Mouse (Mus musculus): ENCODE measurements at regions not wholly inside any gene's neighbourhood (a gene's known extent, or its start where the extent isn't known, plus 50 kb on each side); places are given as distances from the start of the nearest gene placed in this dataset.
"Not testable (repeated sequence)": the region's sequence is repeated elsewhere in the genome, so short reads cannot be mapped to it uniquely, and the experiment has no call there.

DNA sequence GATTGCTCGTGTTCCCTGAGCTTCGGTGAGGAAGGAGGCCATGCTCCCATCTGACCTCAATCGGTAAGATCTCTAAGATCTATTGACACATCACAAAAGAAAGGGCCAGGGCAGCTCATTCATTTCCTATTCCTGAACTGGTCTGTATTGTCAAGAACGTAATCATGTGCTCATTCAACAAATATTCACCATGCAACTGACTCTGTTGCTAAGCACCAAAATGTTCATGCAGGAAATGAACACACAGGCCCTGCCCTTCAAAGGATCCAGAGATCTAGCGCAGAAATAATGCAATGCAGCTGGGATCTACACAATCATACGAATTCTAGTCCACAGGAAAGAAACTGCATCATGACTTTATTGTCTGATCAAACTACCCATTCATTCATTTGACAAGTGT is 413.3 kb downstream of the Lrig3 start:
- no peak for DNase-seq (ENCODE audit: low spot score in 2 of 2)

DNA sequence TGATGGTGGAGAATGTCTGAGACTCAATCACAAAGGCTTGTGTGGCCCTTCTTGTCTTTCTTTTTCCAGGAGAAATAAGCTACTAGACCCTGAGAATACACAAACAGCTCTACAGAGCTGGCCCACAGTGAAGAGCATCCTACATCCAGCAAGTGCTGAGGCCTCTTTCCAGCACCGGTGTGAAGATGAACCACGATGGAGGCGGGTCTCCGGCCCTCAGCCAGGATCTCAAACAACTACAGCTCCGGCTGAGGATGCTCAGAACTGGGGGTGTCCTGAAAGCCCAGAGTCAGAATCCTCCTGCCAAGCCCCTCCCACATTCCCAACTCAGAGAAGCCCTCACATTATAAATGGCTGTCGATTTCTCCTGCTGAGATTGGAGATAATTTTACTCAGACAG is 407.9 kb downstream of the Lrig3 start:
- no peak for DNase-seq (ENCODE audit: low spot score in 2 of 2)

DNA sequence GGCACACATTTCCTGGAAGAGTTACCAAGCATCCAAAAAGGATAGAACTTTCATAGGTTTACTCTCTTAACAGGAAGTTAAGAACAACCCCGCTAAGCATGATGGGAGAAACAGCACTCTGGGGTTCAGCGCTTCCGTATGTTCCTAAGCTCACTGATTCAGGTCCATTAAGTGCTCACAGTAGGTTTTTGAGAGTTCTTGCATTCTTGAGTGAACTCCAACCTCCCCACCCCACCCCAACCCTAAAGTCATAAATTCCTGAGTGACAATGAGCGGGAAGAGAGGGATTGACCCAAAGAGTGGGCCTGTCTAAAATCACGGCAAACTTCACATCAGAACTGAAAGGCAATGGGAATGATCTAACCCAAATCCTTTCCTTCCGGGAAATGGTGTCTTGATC is 405.9 kb downstream of the Lrig3 start:
- no peak for DNase-seq (ENCODE audit: low spot score in 2 of 2)

DNA sequence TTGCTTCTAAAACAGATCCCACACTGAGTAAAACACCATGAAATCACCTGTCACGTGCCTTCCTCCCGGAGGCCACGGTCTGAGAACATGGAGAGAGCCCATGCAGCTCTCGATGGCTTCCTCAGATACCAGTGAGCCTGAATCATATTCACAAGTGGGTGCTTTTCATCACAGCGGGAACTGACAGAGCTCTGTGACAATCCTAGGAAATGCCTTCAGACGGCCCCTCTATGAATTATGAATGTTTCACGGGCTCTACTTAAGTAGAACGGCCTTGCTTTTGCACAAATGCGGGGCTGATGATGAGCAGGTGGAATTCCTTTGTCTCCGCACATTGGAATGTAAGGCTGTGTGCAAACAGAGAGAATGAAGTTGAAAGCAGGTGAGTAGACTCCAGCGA is 383.1 kb downstream of the Lrig3 start:
- DNase-seq (ENCODE audit: low spot score in 2 of 2) = no peak

DNA sequence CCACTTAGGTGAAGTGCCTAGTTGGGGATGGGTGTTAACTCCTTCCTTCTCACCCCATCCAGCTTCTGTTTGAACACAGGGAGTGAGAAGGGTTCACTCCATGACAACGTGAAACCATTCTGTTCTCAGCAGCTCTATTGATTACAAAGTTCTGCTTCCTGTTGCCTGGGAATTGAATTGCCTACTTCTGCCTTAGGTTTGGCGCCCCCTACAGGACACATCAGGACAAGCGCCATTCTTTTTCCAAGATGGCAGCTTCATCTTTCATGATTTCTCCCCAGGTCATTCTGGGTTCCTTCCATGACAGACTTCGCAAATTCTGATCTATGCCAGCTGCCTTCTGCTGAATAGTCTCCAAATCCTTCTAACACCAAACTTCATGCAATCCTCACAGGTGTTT is 371.5 kb downstream of the Lrig3 start:
- DNase-seq (ENCODE audit: low spot score in 2 of 2) = no peak

DNA sequence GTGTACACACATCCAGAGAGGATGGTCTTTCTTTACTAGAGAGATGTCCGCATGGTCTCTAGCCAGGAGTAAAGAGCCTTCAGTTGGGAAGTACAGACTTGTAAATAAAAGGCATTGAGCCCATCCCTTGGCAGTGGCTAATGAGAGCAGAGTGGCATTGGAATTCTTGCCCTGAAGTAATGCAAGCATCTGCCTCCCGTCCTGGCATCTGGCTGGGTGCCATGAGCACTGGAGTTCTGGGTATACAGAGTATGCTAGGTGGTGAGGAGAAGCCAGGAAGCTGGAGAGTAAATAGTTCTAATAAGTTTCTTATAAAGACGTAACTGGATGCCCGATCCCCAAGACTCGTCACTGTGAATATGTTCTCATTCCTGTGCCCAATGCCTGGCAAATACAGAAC is 367.8 kb downstream of the Lrig3 start:
- no peak for DNase-seq (ENCODE audit: low spot score in 2 of 2)

DNA sequence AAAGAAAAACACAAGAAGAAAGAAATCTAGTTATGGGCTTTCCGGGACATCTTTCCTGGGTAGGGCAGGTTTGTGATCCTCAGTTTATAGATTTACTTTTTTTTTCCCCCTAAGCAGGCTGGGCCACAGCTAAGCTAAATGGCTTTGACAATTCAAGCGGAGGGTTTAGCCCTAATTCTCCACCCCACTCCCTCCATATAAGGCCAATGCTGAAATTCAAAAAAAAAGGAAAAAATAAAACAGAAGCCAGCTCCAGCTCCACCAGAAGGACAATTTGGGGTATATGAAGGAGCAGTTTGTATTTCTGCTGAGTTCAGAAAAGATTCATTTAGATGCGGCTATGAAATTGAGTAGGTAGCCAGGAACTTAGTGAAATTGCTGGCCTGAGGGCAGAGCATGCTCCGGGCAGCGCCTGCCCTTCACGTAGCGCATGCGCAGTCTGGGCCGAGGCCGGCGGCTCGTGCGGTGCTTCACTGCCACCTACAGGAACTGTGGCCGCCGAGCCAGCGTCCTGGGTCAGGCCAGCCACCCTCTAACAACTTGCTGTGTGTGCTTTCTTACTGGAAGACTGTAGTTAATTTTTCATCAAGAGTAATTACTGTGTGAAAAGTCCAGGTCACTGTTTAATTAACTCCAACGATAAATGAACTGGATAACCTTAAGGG is 364.5 kb downstream of the Lrig3 start:
- peak; percentile 72 to 90 for DNase-seq (ENCODE audit: low spot score in 2 of 2)

DNA sequence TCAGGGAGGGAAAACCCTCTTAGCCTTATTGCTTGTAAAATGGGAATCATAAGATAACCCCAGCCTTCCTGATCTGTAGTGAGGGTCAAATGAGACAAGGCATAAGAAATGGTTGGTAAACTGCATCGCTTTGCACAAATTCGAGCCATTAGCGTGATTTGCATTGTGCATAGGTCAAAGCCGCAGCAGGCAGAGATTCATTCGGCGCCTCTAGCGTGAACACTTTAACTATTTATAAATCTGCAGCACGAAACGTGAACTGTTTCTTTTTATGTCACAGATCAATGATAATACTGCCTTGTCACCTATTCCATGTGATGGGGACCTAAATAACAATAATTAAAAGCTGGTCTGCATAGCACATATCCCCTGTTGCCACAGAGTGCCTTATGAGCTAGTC is 354.9 kb downstream of the Lrig3 start:
- no peak for DNase-seq (ENCODE audit: low spot score in 2 of 2)

DNA sequence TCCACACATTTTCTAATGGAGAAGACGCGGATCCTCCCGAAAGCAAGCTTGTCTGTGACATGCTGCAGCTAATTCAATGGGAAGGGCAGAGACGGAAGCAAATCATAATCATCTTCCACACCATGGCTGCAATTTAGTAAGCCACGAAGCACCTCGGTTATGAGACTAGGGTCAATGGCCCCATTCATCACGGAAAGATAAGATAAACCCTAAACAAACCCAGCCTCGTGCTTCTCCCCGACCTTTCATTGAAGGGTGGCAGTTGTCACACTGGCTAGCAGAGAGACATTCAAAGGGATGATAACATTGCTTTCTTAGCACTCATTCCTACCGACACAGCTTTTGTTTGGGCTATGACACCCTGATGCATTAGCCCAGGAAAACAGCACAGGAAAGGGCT is 353.8 kb downstream of the Lrig3 start:
- no peak for DNase-seq (ENCODE audit: low spot score in 2 of 2)

DNA sequence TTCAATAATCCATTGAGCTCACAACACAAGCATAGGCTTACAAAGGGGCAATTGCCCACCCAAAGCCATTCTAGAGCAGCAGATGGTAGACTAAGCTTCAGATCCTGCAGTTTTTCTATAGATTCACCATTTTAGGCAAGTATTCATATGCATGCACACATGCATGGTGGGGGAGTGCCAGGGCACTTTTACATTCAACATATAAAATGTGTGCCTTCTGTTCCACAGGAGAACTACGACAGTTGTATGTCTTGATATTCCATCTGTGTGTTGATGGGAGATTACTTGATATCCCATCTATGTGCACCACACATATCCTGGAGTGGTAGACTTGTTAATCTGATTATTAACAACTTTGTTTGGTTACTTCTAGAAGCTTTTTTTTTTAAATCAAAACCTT is 334.0 kb downstream of the Lrig3 start:
- DNase-seq (ENCODE audit: low spot score in 2 of 2) = no peak

DNA sequence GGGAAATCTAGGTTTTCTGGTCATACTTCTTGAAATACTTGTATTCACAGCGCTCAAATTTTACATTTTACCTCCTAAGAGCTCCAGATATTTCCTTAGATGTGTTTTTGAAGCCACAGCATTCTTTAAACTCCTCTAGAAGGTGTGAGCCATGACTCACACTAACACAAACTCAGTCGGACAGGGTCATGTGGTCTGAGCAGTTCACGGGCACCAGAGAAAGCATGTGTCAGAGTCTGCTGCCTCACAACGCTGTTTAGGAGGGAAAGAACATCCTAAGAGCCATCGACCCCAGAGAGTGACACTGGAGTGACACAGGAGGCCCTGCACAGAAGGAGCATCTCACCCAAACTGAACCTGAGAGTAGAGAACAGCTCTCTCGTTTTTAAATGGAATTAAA is 332.2 kb downstream of the Lrig3 start:
- no peak for DNase-seq (ENCODE audit: low spot score in 2 of 2)

DNA sequence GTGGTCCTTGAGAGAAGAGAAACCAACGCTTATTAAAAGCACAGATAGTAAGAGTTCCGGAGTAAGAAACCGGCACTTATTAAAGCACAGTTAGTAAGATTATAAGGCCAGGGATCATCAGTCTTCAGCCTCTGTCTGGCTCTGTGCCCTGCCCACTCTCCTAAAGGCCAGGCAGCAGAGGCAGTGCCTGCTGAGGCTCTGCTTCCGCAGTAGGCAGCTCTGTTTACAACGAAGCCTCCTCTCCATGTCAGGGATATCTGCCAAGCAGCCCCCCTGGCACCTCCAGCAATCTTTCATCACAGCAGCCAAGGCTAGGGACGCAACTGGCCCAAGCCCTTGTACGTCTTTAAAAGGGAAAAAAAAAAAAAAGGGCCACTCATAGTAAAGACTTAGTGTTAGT is 329.9 kb downstream of the Lrig3 start:
- no peak for DNase-seq (ENCODE audit: low spot score in 2 of 2)

DNA sequence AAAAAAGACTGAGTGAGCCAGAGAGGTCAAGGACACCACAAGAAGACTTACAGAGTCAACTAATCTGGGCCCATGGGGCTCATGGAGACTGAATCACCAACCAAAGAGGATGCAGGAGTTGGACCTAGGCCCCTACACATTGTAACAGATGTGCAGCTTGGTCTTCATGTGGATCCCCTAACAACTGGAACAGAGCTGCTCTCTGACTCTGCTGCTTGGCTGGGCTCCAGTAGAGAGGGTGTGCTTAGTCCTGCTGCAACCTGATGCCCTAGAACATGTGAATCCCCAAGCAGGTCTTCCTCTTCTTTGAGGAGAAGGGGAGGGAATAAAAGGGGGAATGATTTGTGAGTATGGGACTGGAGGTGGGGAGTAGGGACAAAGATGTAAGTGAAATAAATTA is 325.8 kb downstream of the Lrig3 start:
- no peak for DNase-seq (ENCODE audit: low spot score in 2 of 2)

DNA sequence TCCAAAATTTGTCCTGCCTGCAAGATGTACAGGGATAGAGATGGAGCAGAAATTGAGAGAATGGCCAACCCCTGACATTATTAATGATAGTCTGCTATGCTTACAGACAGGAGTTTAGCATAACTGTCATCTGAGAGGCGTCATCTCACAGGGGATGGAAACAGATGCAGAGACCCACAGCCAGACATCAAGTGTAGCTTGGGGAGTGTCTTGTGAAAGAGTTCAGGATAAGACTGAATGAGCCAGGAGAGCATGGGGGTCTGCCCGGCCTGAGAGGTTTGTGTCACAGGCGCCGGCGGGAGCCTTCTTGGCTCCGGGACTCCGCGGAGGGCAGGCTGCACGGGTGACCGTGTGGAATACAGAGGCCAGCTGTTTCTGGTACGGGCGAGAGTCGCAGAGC is 319.1 kb downstream of the Lrig3 start:
- DNase-seq (ENCODE audit: low spot score in 2 of 2) = not testable (repeated sequence)

DNA sequence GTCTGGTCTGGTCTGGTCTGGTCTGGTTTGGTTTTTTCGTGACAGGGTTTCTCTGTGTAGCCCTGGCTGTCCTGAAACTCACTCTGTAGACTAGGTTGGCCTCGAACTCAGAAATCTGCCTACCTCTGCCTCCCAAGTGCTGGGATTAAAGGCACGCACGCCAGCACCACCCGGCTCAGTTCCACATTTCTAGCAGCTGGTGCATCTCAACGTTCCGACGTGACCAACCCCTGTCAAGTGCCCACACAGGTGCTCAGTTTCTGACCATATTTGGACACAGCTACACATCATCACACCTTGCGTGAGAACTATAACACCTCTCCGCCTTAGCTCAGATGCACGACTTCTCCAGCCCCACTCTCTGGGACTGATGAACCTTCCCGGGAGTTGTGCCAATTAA is 304.4 kb downstream of the Lrig3 start:
- DNase-seq (ENCODE audit: low spot score in 2 of 2) = no peak

DNA sequence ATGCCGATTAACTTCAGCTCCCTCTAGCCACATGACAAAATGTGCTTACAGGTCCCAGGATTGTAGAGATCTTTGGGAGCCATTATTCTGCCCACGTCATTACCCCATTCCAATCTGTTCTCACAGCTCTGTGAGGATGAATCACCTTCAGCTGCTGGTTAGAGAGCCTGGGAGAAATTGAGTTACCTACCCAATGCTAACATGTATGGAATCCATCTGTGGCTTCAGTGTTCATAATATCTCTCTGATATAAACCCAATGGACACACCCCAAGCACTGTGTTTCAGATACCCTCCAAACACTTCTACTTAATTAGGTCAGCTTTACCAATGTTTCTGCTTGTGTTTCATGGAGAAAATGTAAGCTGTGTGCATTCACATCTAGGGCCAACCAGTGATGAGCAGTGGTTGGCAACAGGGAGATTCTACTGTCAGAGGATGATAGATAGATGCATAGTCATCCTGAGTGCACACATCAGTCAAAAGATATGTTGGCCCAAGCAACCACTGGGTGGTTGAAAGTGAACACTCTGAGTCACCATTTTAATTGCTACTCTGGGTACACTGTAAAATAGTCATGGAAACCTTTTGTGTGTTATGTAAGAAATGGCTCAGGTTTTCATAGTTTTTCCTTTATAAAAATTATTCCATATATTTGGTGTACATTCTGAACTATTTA is 301.5 kb downstream of the Lrig3 start:
- DNase-seq (ENCODE audit: low spot score in 2 of 2) = peak in 1 of 2 experiments; percentile 18

DNA sequence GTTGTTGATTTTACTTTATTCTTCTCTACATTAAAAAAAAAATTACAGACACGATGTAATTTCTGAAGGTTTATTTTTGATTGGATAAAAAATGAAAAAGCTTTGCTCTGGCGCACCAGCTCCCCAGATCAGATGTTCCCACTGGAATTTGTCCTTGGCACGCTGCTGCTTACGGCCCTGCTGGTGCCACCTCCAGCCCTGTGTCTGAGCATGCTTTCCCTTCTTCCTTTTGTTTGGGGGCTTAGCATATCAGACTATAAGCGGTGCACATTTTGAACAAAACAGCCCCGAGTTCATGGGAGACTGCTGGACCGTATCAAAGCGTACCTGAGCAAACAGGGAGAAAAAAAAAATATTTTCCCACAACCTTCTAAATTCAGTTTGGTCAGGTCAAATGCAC is 291.2 kb downstream of the Lrig3 start:
- peak in 1 of 2 experiments; percentile 15 for DNase-seq (ENCODE audit: low spot score in 2 of 2)

DNA sequence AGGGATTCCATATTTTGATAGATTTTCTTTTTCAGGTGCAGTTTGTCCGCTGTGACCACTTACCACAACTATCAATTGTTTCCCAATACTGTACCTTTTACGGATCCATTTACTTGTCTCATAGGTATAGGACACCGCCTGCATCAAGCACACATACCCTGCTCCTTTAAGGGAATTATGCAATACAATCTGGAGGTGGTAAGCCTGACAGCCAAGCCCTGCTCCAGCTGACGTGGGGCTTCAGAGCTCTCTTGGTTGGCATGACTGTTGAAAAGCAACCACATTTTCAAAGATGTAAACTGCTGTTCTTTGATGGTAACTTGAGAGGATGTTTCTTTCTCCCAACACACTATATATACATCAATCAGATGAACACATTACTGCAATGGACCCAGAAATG is 288.2 kb downstream of the Lrig3 start:
- no peak for DNase-seq (ENCODE audit: low spot score in 2 of 2)

DNA sequence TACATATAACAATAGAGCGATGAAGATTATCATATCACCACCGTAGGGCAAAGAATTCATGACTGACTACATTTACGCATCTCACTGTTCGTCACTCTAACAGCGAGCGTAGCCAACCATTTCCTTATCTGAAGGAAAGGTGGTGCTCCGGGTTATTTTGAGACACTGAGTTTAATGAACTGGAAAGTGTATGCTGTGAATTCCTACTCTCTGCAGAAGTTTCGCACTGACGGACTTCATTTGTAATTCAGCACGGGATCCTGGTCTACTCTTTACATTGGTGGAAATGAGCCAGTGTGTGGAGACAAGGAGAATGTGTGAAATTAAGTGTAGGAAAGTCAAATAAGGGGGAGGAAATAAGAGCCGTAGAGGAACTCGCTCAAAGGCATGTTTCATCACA is 283.2 kb downstream of the Lrig3 start:
- DNase-seq (ENCODE audit: low spot score in 2 of 2) = no peak

DNA sequence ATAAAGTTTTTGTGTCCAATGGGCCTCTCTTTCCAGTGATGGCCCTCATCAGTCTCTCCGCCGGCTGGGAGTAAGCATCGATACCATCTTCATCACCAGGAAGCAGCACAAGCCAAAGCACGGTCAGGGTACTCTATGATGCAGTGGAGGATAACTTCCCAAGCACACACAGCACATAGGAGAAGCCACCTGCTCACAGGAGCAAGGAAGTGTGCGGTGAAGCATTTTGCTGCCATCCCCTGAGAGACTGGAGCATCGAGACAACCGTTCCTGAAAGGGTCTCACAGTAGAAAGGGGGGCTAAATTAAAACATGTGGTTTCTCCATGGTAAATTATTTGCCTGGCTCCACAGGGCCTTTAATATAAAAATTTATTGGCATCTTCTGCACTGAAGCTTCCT is 277.1 kb downstream of the Lrig3 start:
- DNase-seq (ENCODE audit: low spot score in 2 of 2) = no peak

DNA sequence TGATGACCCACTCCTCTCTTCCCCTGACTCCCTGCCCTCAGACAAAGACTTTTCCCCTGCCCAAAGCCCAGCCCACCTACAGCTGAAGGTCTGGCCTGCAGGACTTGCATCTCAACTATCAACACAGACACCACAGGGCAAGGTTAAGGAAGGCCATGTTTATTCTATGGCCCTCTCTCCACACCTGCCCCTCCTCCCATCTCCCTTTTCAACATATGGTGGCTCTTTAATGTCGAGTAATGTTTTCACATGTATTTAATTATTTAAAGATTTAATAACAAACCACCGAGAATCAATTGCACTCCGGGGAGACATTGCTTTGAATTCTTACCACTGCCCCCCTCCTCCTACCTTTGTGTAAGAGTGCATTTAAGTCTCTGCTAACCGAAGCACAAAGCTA is 273.6 kb downstream of the Lrig3 start:
- DNase-seq (ENCODE audit: low spot score in 2 of 2) = no peak
